21 mouse cellular contexts compared by ENCODE assay signal in the genomic region with DNA sequence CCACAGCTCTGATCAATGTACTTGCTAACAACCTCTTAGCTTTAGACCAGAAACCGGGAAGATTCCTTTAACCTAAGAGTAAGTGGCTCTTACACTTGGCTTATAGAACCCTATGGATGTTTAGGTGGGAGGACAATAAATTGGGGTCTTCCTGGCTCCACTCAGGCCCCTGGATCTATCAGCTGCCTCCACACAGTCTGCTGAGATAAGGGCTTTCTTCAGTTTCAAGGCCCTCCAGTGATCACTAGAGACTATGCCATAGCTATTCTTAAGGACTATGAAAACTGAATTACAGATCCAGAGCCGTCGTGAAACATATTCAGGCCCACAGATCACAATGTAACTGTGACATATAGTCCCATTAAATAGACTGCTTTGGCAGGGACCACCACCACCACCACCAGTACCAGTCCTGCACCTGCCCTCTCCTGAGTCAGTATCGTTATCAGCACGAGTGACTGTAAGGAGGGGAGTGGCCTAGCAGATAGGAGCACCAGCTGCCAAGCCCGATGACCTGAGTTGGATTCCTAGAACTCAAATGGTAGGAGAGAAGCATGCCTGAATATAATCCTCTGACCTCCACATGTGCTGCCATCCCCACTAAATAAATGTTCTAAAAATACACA. TPM values are rescaled to one million over a fixed set of nuclear protein-coding genes. Genes with fewer than 3 reads are reported as not detected.
DNase-seq lines count a peak whose midpoint lies in the region; ATAC-seq and TF ChIP-seq lines count a peak whose summit lies in the region.
"Had no signal": no experiment of that assay in that cellular context is flagged by ENCODE, and none has a peak within 500 bp of the region (broad histone marks: within the 10 kb centered on the region; RNA-seq: fewer than 3 reads in every experiment).

No protein-coding gene starts in this region.

- no peak for TF ChIP-seq POLR2A in cerebellum, adult 2 months (IDR thresholded peaks at IDR 0.05; ENCODE audit: borderline replicate concordance, insufficient read depth, low read length)

- H3K9ac ChIP-seq in liver, embryonic 15.5 days: peak overlapping the region; percentile 49
- no peak overlapping the region for H3K9ac ChIP-seq in stomach, postnatal 0 days (ENCODE audit: low read length)
- H3K9ac ChIP-seq: hindbrain, embryonic 13.5 days had no signal

- H3K27me3 ChIP-seq in liver, embryonic 15.5 days: peaks cover 30% of the 10 kb centered on the region
- H3K27me3 ChIP-seq in stomach, postnatal 0 days (ENCODE audit: control insufficient read depth, insufficient read depth, low read length): no peaks in the 10 kb centered on the region
- H3K27me3 ChIP-seq in cerebellum, adult 2 months (ENCODE audit: control insufficient read depth, insufficient read depth, low read length): no peaks in the 10 kb centered on the region
- H3K27me3 ChIP-seq: CH12.LX, Patski had no signal

- 0 out of 2 replicates have a peak overlapping the region, but pooled peaks have one; percentile 2 for H3K4me3 ChIP-seq in liver, embryonic 15.5 days (replicated peaks)
- no peak overlapping the region for H3K4me3 ChIP-seq in stomach, postnatal 0 days (ENCODE audit: low read depth, low read length)
- no peak overlapping the region for H3K4me3 ChIP-seq in cerebellum, adult 2 months (replicated peaks; ENCODE audit: insufficient read depth, low read depth, low read length)
- H3K4me3 ChIP-seq: hindbrain, embryonic 13.5 days had no signal

- WGBS in liver, embryonic 15.5 days (ENCODE audit: insufficient replicate concordance): 42% methylated on average over 6 of the region's 6 CpGs
- WGBS in stomach, postnatal 0 days: 74% methylated on average over 6 of the region's 6 CpGs
- WGBS in cerebellum, adult 2 months: 80% methylated on average over 6 of the region's 6 CpGs

- no peak for TF ChIP-seq CTCF in stomach, postnatal 0 days (IDR thresholded peaks at IDR 0.05; ENCODE audit: low read depth)
- no peak for TF ChIP-seq CTCF in cerebellum, adult 2 months (IDR thresholded peaks at IDR 0.05; ENCODE audit: borderline replicate concordance, insufficient read depth, low read depth, low read length)

- DNase-seq in embryo, embryonic 10 days (ENCODE audit: low spot score): peak; percentile 29
- DNase-seq in embryo, embryonic 9.5 days (ENCODE audit: extremely low spot score): no peak
- DNase-seq in spleen, adult 12 weeks (ENCODE audit: low spot score): peak; percentile 27
- no peak for DNase-seq in spleen, adult 18-20 months
- DNase-seq in stomach, postnatal 0 days (ENCODE audit: low spot score): peak; percentile 33
- no peak for DNase-seq in urinary bladder, postnatal 4 days (ENCODE audit: low spot score in 2 of 2)
- DNase-seq in cerebellum, adult 2 months: no peak
- DNase-seq: cerebellum, adult 11 months; gastrocnemius, postnatal 10 days; kidney, adult 18-20 months; kidney, postnatal 14 days; left cerebral cortex, postnatal 4 days; lung, adult 2 months; right cerebral cortex, postnatal 14 days; thymus, postnatal 25 days had no signal

- peaks cover 47% of the 10 kb centered on the region for H3K36me3 ChIP-seq in liver, embryonic 15.5 days (replicated peaks)
- peaks cover 7% of the 10 kb centered on the region; the same call in 1 of the 2 replicates for H3K36me3 ChIP-seq in stomach, postnatal 0 days (ENCODE audit: control insufficient read depth, insufficient read depth, low read length)

- peaks cover 75% of the 10 kb centered on the region for H3K4me1 ChIP-seq in liver, embryonic 15.5 days (replicated peaks)
- 0 out of 2 replicates have a peak, but pooled peaks cover 4% of the 10 kb centered on the region for H3K4me1 ChIP-seq in stomach, postnatal 0 days (replicated peaks; ENCODE audit: control insufficient read depth, insufficient read depth)
- 0 out of 2 replicates have a peak, but pooled peaks cover 2% of the 10 kb centered on the region for H3K4me1 ChIP-seq in cerebellum, adult 2 months (ENCODE audit: control insufficient read depth, insufficient read depth, low read length)

- no peaks in the 10 kb centered on the region for H3K9me3 ChIP-seq in liver, embryonic 15.5 days (replicated peaks)
- no peaks in the 10 kb centered on the region for H3K9me3 ChIP-seq in stomach, postnatal 0 days (ENCODE audit: control insufficient read depth, low read length)
- H3K9me3 ChIP-seq: hindbrain, embryonic 13.5 days had no signal

- peak; percentile 89 for ATAC-seq in liver, embryonic 15.5 days (ENCODE audit: insufficient read depth)
- no peak for ATAC-seq in stomach, postnatal 0 days (ENCODE audit: low FRiP score, low TSS enrichment)
- ATAC-seq: forebrain, embryonic 16.5 days; midbrain, embryonic 16.5 days; Patski had no signal

- H3K27ac ChIP-seq in liver, embryonic 15.5 days (replicated peaks): peak overlapping the region; percentile 88
- no peak overlapping the region for H3K27ac ChIP-seq in stomach, postnatal 0 days (replicated peaks)
- no peak overlapping the region for H3K27ac ChIP-seq in cerebellum, adult 2 months (ENCODE audit: insufficient read depth, low read length)
- H3K27ac ChIP-seq: hindbrain, embryonic 13.5 days had no signal

- no peak for TF ChIP-seq EP300 in stomach, postnatal 0 days (optimal IDR thresholded peaks at IDR 0.05)

- H3K4me2 ChIP-seq in liver, embryonic 15.5 days: peak overlapping the region; percentile 63
- no peak overlapping the region for H3K4me2 ChIP-seq in stomach, postnatal 0 days (replicated peaks; ENCODE audit: low read depth)
- H3K4me2 ChIP-seq: hindbrain, embryonic 13.5 days had no signal

RNA-seq across cellular contexts. Expression of a gene that starts 8.1 kb away (rescaled TPM):
- 1.9 and 2.0 TPM in 2 replicates for polyA plus RNA-seq in liver, embryonic 15.5 days (2015; fragmentation: Nextera tagmentation; extraction: Ambion mirVana)
- 19.4 and 20.7 TPM in 2 replicates for polyA plus RNA-seq in stomach, postnatal 0 days (2015; fragmentation: Nextera tagmentation; extraction: Ambion mirVana)
- 234 and 254 TPM in 2 replicates for polyA plus RNA-seq in cerebellum, adult 2 months (2012; rRNA removed)

RNA-seq across cellular contexts. Expression of a gene that starts 10.8 kb away (rescaled TPM):
- polyA plus RNA-seq in liver, embryonic 15.5 days (2015; fragmentation: Nextera tagmentation; extraction: Ambion mirVana): 16.1 and 17.6 TPM in 2 replicates
- 16.4 and 18.4 TPM in 2 replicates for polyA plus RNA-seq in stomach, postnatal 0 days (2015; fragmentation: Nextera tagmentation; extraction: Ambion mirVana)
- 33.1 and 33.7 TPM in 2 replicates for polyA plus RNA-seq in cerebellum, adult 2 months (2012; rRNA removed)

RNA-seq across cellular contexts. Expression of a gene that starts 10.8 kb away (rescaled TPM):
- polyA plus RNA-seq in liver, embryonic 15.5 days (2015; fragmentation: Nextera tagmentation; extraction: Ambion mirVana): 134 and 136 TPM in 2 replicates
- polyA plus RNA-seq in stomach, postnatal 0 days (2015; fragmentation: Nextera tagmentation; extraction: Ambion mirVana): 224 and 230 TPM in 2 replicates
- 278 and 280 TPM in 2 replicates for polyA plus RNA-seq in cerebellum, adult 2 months (2012; rRNA removed)

RNA-seq across cellular contexts. Expression of a gene that starts 46.4 kb away (rescaled TPM):
- 50.0 and 53.8 TPM in 2 replicates for polyA plus RNA-seq in liver, embryonic 15.5 days (2015; fragmentation: Nextera tagmentation; extraction: Ambion mirVana)
- polyA plus RNA-seq in stomach, postnatal 0 days (2015; fragmentation: Nextera tagmentation; extraction: Ambion mirVana): 31.0 and 33.7 TPM in 2 replicates
- 91.1 and 95.2 TPM in 2 replicates for polyA plus RNA-seq in cerebellum, adult 2 months (2012; rRNA removed)

RNA-seq across cellular contexts. Expression of a gene that starts 46.8 kb away (rescaled TPM):
- 114 and 116 TPM in 2 replicates for polyA plus RNA-seq in liver, embryonic 15.5 days (2015; fragmentation: Nextera tagmentation; extraction: Ambion mirVana)
- 151 and 155 TPM in 2 replicates for polyA plus RNA-seq in stomach, postnatal 0 days (2015; fragmentation: Nextera tagmentation; extraction: Ambion mirVana)
- 245 and 249 TPM in 2 replicates for polyA plus RNA-seq in cerebellum, adult 2 months (2012; rRNA removed)

Comparison
In these comparisons a context has a peak if more than half of its experiments do, and no peak if none do; other contexts are left out.
1. DNase-seq: peak in embryo, embryonic 10 days (single experiment), spleen, adult 12 weeks (single experiment) and stomach, postnatal 0 days (single experiment); none in embryo, embryonic 9.5 days (single experiment), spleen, adult 18-20 months (0 of 2), urinary bladder, postnatal 4 days (0 of 2) and cerebellum, adult 2 months (0 of 2).
2. RNA of a gene that starts 8.1 kb away (polyA plus RNA-seq): 234 to 254 TPM in cerebellum, adult 2 months; 19.4 to 20.7 TPM in stomach, postnatal 0 days and 1.9 to 2.0 TPM in liver, embryonic 15.5 days; every median in the first group is over 10 times any median in the second.